In the genomic region with DNA sequence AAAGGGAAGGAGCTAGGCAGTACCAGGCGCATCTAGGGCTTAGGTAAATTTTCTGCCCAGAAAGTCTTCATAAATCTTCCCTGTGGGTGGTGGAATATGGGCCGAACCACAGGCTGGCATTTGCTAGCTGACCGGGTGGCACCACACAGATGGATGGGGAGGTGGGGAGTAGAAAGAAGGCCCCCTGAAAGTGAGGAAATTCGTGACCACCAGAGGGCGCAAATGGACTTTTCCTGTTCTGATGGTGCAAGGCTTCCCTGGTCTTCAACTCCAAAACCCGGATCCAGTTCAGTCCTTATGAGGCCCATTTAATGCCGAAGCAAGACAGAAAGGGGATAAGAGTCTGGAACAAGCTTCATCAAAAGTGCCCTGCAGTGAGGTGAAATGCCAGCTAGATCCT, we compare ENCODE assay signal across 8 mouse cellular contexts. TPM values are rescaled to one million over a fixed set of nuclear protein-coding genes. Genes with fewer than 3 reads are reported as not detected.
DNase-seq lines count a peak whose midpoint lies in the region; ATAC-seq lines count a peak whose summit lies in the region.

No protein-coding gene starts in this region.

- no peak overlapping the region for H3K27ac ChIP-seq in midbrain, embryonic 10.5 days (replicated peaks)
- H3K27ac ChIP-seq in midbrain, embryonic 15.5 days: no peak overlapping the region
- H3K27ac ChIP-seq in embryonic facial prominence, embryonic 14.5 days (replicated peaks; ENCODE audit: low read depth, low read length): no peak overlapping the region
- no peak overlapping the region for H3K27ac ChIP-seq in limb, embryonic 10.5 days

- H3K36me3 ChIP-seq in midbrain, embryonic 10.5 days: no peaks in the 10 kb centered on the region
- no peaks in the 10 kb centered on the region for H3K36me3 ChIP-seq in midbrain, embryonic 15.5 days (replicated peaks)
- no peaks in the 10 kb centered on the region for H3K36me3 ChIP-seq in embryonic facial prominence, embryonic 14.5 days (ENCODE audit: control insufficient read depth, insufficient read depth, low read length)
- no peaks in the 10 kb centered on the region for H3K36me3 ChIP-seq in limb, embryonic 10.5 days

- WGBS in midbrain, embryonic 10.5 days: 11% methylated on average over 7 of the region's 7 CpGs
- WGBS in midbrain, embryonic 15.5 days: 7% methylated on average over 7 of the region's 7 CpGs
- WGBS in embryonic facial prominence, embryonic 14.5 days: 11% methylated on average over 7 of the region's 7 CpGs
- WGBS in limb, embryonic 10.5 days: 15% methylated on average over 7 of the region's 7 CpGs

- DNase-seq in midbrain, embryonic 10.5 days (ENCODE audit: low spot score): peak; percentile 75
- DNase-seq in adrenal gland, postnatal 36 days: peak; percentile 60 to 71
- peak; percentile 65 for DNase-seq in embryonic facial prominence, embryonic 14.5 days (ENCODE audit: low spot score)
- DNase-seq in induced T-regulatory cell, adult 2 months (ENCODE audit: low read depth): peak; percentile 88
- peak; percentile 87 for DNase-seq in limb, embryonic 10.5 days (ENCODE audit: low spot score)
- peak; percentile 91 for DNase-seq in retina, embryonic 14.5 days (ENCODE audit: low spot score)
- DNase-seq in urinary bladder, postnatal 36 days (ENCODE audit: low spot score in 2 of 2): peak; percentile 50 to 51

- H3K4me2 ChIP-seq in midbrain, embryonic 15.5 days: no peak overlapping the region; the same call in 1 of the 2 replicates
- H3K4me2 ChIP-seq in embryonic facial prominence, embryonic 14.5 days (ENCODE audit: low read depth, low read length): no peak overlapping the region

- H3K4me1 ChIP-seq in midbrain, embryonic 10.5 days: peaks cover 25% of the 10 kb centered on the region
- peaks cover 22% of the 10 kb centered on the region for H3K4me1 ChIP-seq in midbrain, embryonic 15.5 days
- peaks cover 17% of the 10 kb centered on the region; the same call in 1 of the 2 replicates for H3K4me1 ChIP-seq in embryonic facial prominence, embryonic 14.5 days (ENCODE audit: control insufficient read depth, insufficient read depth, low read length)
- peaks cover 21% of the 10 kb centered on the region for H3K4me1 ChIP-seq in limb, embryonic 10.5 days

- H3K9ac ChIP-seq in midbrain, embryonic 15.5 days: no peak overlapping the region
- peak overlapping the region; percentile 16; the same call in 1 of the 2 replicates for H3K9ac ChIP-seq in embryonic facial prominence, embryonic 14.5 days (ENCODE audit: low read depth, low read length)

- peaks cover 20% of the 10 kb centered on the region for H3K27me3 ChIP-seq in midbrain, embryonic 10.5 days (ENCODE audit: low read depth, poor library complexity, severe bottlenecking)
- 0 out of 2 replicates have a peak, but pooled peaks cover 6% of the 10 kb centered on the region for H3K27me3 ChIP-seq in midbrain, embryonic 15.5 days (replicated peaks)
- no peaks in the 10 kb centered on the region for H3K27me3 ChIP-seq in embryonic facial prominence, embryonic 14.5 days (replicated peaks; ENCODE audit: control insufficient read depth, insufficient read depth, low read length)
- peaks cover 16% of the 10 kb centered on the region for H3K27me3 ChIP-seq in limb, embryonic 10.5 days (ENCODE audit: low read depth, poor library complexity, severe bottlenecking)

- ATAC-seq in midbrain, embryonic 15.5 days (replicated peaks): no peak
- ATAC-seq in embryonic facial prominence, embryonic 14.5 days (ENCODE audit: low read depth): no peak

- no peak overlapping the region for H3K4me3 ChIP-seq in midbrain, embryonic 10.5 days
- H3K4me3 ChIP-seq in midbrain, embryonic 15.5 days: no peak overlapping the region
- no peak overlapping the region for H3K4me3 ChIP-seq in embryonic facial prominence, embryonic 14.5 days (ENCODE audit: low read depth, low read length)
- H3K4me3 ChIP-seq in limb, embryonic 10.5 days: no peak overlapping the region

- no peaks in the 10 kb centered on the region for H3K9me3 ChIP-seq in midbrain, embryonic 10.5 days (replicated peaks)
- H3K9me3 ChIP-seq in midbrain, embryonic 15.5 days: no peaks in the 10 kb centered on the region
- H3K9me3 ChIP-seq in embryonic facial prominence, embryonic 14.5 days (ENCODE audit: control insufficient read depth, low read length): no peaks in the 10 kb centered on the region
- no peaks in the 10 kb centered on the region for H3K9me3 ChIP-seq in limb, embryonic 10.5 days (replicated peaks)

RNA-seq across cellular contexts. Expression of a gene that starts 2.7 kb away (rescaled TPM):
- polyA plus RNA-seq in midbrain, embryonic 10.5 days (2016; fragmentation: Nextera tagmentation; extraction: Ambion mirVana): 58.9 and 71.5 TPM in 2 replicates
- polyA plus RNA-seq in midbrain, embryonic 15.5 days (2015; fragmentation: Nextera tagmentation; extraction: Ambion mirVana): 93.3 and 108 TPM in 2 replicates
- 100 to 1,000 TPM; 148 to 179 TPM for total RNA-seq in adrenal gland, postnatal 36 days (2021)
- 60.5 and 69.2 TPM in 2 replicates for polyA plus RNA-seq in embryonic facial prominence, embryonic 14.5 days (2014; fragmentation: Nextera tagmentation; extraction: Ambion mirVana)
- polyA plus RNA-seq in limb, embryonic 10.5 days (2016; fragmentation: Nextera tagmentation; extraction: Ambion mirVana): 63.3 and 67.9 TPM in 2 replicates
